Mouse (Mus musculus) liver, embryonic 15.5 days (tissue): Measurements from ENCODE around the gene Ccdc148. TPM values are rescaled to one million over a fixed set of nuclear protein-coding genes. Genes with fewer than 3 reads are reported as not detected.

Source experiments
- ATAC-seq: fragments of 200-750 bp; cut with Nextera tagmentation; 2 replicates; pipeline ENCODE4 v1.8.0; 2017; ENCODE audit warnings: moderate number of reproducible peaks, mild to moderate bottlenecking, moderate library complexity; ENCODE audit not compliant: insufficient read depth
- H3K27ac ChIP-seq: fragments of 300-500 bp; sonication (generic); replicated peaks from 2 replicates; pipeline ENCODE4 v1.5.1; 2015; ENCODE audit warnings: mild to moderate bottlenecking, inconsistent platforms
- H3K27me3 ChIP-seq: fragments of 300-500 bp; sonication (generic); 2 replicates; pipeline ENCODE4 v1.6.1; 2015; ENCODE audit warnings: mild to moderate bottlenecking, inconsistent platforms
- H3K36me3 ChIP-seq: fragments of 300-500 bp; sonication (generic); replicated peaks from 2 replicates; pipeline ENCODE4 v1.6.1; 2015; ENCODE audit warnings: moderate library complexity, mild to moderate bottlenecking, inconsistent platforms
- H3K4me1 ChIP-seq: fragments of 300-500 bp; sonication (generic); replicated peaks from 2 replicates; pipeline ENCODE4 v1.6.1; 2015; ENCODE audit warnings: inconsistent platforms
- H3K4me2 ChIP-seq: fragments of 300-500 bp; sonication (generic); 2 replicates; pipeline ENCODE4 v1.6.1; 2015; ENCODE audit warnings: moderate library complexity, mild to moderate bottlenecking, inconsistent platforms
- H3K4me3 ChIP-seq: fragments of 300-500 bp; sonication (generic); replicated peaks from 2 replicates; pipeline ENCODE4 v1.5.1; 2015; ENCODE audit warnings: mild to moderate bottlenecking, inconsistent platforms
- H3K9ac ChIP-seq: fragments of 300-500 bp; sonication (generic); 2 replicates; pipeline ENCODE4 v1.6.1; 2015; ENCODE audit warnings: moderate library complexity, mild to moderate bottlenecking, inconsistent platforms
- H3K9me3 ChIP-seq: fragments of 300-500 bp; sonication (generic); replicated peaks from 2 replicates; pipeline ENCODE4 v1.6.1; 2016; ENCODE audit warnings: inconsistent platforms
- WGBS: fragments of 180-500 bp; shearing (Covaris S2); methylation state at CpG from one replicate; pipeline ENCODE4 v1.1.7; 2015; ENCODE audit warnings: mixed read lengths; ENCODE audit not compliant: insufficient replicate concordance; 5-methylcytosine and 5-hydroxymethylcytosine counted together
- polyA plus RNA-seq: library from polyadenylated mRNA; unstranded; fragments of >200 nt; fragmentation: Nextera tagmentation; extraction: Ambion mirVana; gene quantifications from 2 replicates; pipeline ENCODE4 v1.2.1, GENCODE M21; 2015

Ccdc148 gene
- polyA plus RNA-seq, 1 experiment from 2014 or later: 0.38 TPM

- H3K4me1 ChIP-seq: no peaks in the 10 kb centered on the region
- ATAC-seq: no peak
- H3K36me3 ChIP-seq: no peaks in the 10 kb centered on the region
- WGBS: 47% methylated on average over 5 of the region's 5 CpGs
- H3K4me2 ChIP-seq: no peak overlapping the region
- H3K9me3 ChIP-seq: no peaks in the 10 kb centered on the region
- no peaks in the 10 kb centered on the region for H3K27me3 ChIP-seq
- no peak overlapping the region for H3K4me3 ChIP-seq
- H3K27ac ChIP-seq: no peak overlapping the region
- H3K9ac ChIP-seq: no peak overlapping the region
Observed at GRCm38 (mm10) chr2:58799623-58800022, 360.9 kb downstream of the Ccdc148 start.

GRCm38 (mm10) chr2:58799126-58799525 is 361.4 kb downstream of the Ccdc148 start:
- Histone ChIP-seq H3K9me3 (no peaks in the 10 kb centered on the region), H3K36me3 (no peaks in the 10 kb centered on the region), H3K27ac (no peak overlapping the region), H3K4me1 (no peaks in the 10 kb centered on the region), H3K4me2 (no peak overlapping the region), H3K9ac (no peak overlapping the region), H3K4me3 (no peak overlapping the region), H3K27me3 (no peaks in the 10 kb centered on the region)
- 60% methylated on average over 9 of the region's 9 CpGs for WGBS
- no peak for ATAC-seq

GRCm38 (mm10) chr2:58797506-58797905 is 363.0 kb downstream of the Ccdc148 start:
- no peak overlapping the region for H3K4me3 ChIP-seq
- H3K36me3 ChIP-seq: no peaks in the 10 kb centered on the region
- no peak for ATAC-seq
- H3K9me3 ChIP-seq: no peaks in the 10 kb centered on the region
- H3K4me1 ChIP-seq: no peaks in the 10 kb centered on the region
- no peak overlapping the region for H3K9ac ChIP-seq
- H3K27ac ChIP-seq: no peak overlapping the region
- 66% methylated on average over 4 of the region's 4 CpGs for whole genome bisulfite sequencing
- no peaks in the 10 kb centered on the region for H3K27me3 ChIP-seq
- H3K4me2 ChIP-seq: no peak overlapping the region

GRCm38 (mm10) chr2:58795432-58795831 is 365.1 kb downstream of the Ccdc148 start:
- no peak for ATAC-seq
- H3K36me3 ChIP-seq: no peaks in the 10 kb centered on the region
- no peaks in the 10 kb centered on the region for H3K27me3 ChIP-seq
- H3K9ac ChIP-seq: no peak overlapping the region
- H3K4me3 ChIP-seq: no peak overlapping the region
- no peak overlapping the region for H3K27ac ChIP-seq
- WGBS: 66% methylated on average over 5 of the region's 5 CpGs
- no peak overlapping the region for H3K4me2 ChIP-seq
- H3K9me3 ChIP-seq: no peaks in the 10 kb centered on the region
- no peaks in the 10 kb centered on the region for H3K4me1 ChIP-seq

- H3K4me3 ChIP-seq: no peak overlapping the region
- no peaks in the 10 kb centered on the region for H3K27me3 ChIP-seq
- H3K4me2 ChIP-seq: no peak overlapping the region
- ATAC-seq: no peak; the same call in 1 of the 2 replicates
- H3K9ac ChIP-seq: no peak overlapping the region
- no peaks in the 10 kb centered on the region for H3K36me3 ChIP-seq
- H3K9me3 ChIP-seq: no peaks in the 10 kb centered on the region
- no peak overlapping the region for H3K27ac ChIP-seq
- no peaks in the 10 kb centered on the region for H3K4me1 ChIP-seq
- WGBS: 68% methylated on average over 15 of the region's 15 CpGs
Observed at GRCm38 (mm10) chr2:58794489-58794888, 366.0 kb downstream of the Ccdc148 start.

- H3K36me3 ChIP-seq: no peaks in the 10 kb centered on the region
- no peak overlapping the region for H3K4me3 ChIP-seq
- no peaks in the 10 kb centered on the region for H3K9me3 ChIP-seq
- no peak overlapping the region for H3K9ac ChIP-seq
- no peak overlapping the region for H3K27ac ChIP-seq
- WGBS: 67% methylated on average over 4 of the region's 4 CpGs
- no peaks in the 10 kb centered on the region for H3K4me1 ChIP-seq
- H3K4me2 ChIP-seq: no peak overlapping the region
- no peak for ATAC-seq
- no peaks in the 10 kb centered on the region for H3K27me3 ChIP-seq
Observed at GRCm38 (mm10) chr2:58790361-58790760, 370.1 kb downstream of the Ccdc148 start.

GRCm38 (mm10) chr2:58789934-58790333 is 370.5 kb downstream of the Ccdc148 start:
- H3K4me3 ChIP-seq: no peak overlapping the region
- H3K36me3 ChIP-seq: no peaks in the 10 kb centered on the region
- no peaks in the 10 kb centered on the region for H3K27me3 ChIP-seq
- no peaks in the 10 kb centered on the region for H3K9me3 ChIP-seq
- no peak overlapping the region for H3K9ac ChIP-seq
- no peaks in the 10 kb centered on the region for H3K4me1 ChIP-seq
- no peak overlapping the region for H3K4me2 ChIP-seq
- no peak overlapping the region for H3K27ac ChIP-seq
- ATAC-seq: no peak
- 62% methylated on average over 7 of the region's 7 CpGs for WGBS

- Histone ChIP-seq H3K36me3 (no peaks in the 10 kb centered on the region), H3K4me2 (no peak overlapping the region), H3K9ac (no peak overlapping the region), H3K4me3 (no peak overlapping the region), H3K27me3 (no peaks in the 10 kb centered on the region), H3K4me1 (no peaks in the 10 kb centered on the region), H3K27ac (no peak overlapping the region), H3K9me3 (no peaks in the 10 kb centered on the region)
- no peak for ATAC-seq
- WGBS: 52% methylated on average over 7 of the region's 7 CpGs
Observed at GRCm38 (mm10) chr2:58787360-58787759, 373.1 kb downstream of the Ccdc148 start.

- WGBS: 60% methylated on average over 8 of the region's 8 CpGs
- Histone ChIP-seq H3K9me3 (no peaks in the 10 kb centered on the region), H3K36me3 (no peaks in the 10 kb centered on the region), H3K27me3 (no peaks in the 10 kb centered on the region), H3K27ac (no peak overlapping the region), H3K4me3 (no peak overlapping the region), H3K9ac (no peak overlapping the region), H3K4me2 (no peak overlapping the region), H3K4me1 (no peaks in the 10 kb centered on the region)
- no peak for ATAC-seq
Observed at GRCm38 (mm10) chr2:58786681-58787080, 373.8 kb downstream of the Ccdc148 start.

GRCm38 (mm10) chr2:58786177-58786576 is 374.3 kb downstream of the Ccdc148 start:
- Histone ChIP-seq H3K9ac (no peak overlapping the region), H3K36me3 (no peaks in the 10 kb centered on the region), H3K4me1 (no peaks in the 10 kb centered on the region), H3K27me3 (no peaks in the 10 kb centered on the region), H3K27ac (no peak overlapping the region), H3K9me3 (no peaks in the 10 kb centered on the region), H3K4me3 (no peak overlapping the region), H3K4me2 (no peak overlapping the region)
- ATAC-seq: no peak
- WGBS: 63% methylated on average over 3 of the region's 3 CpGs

GRCm38 (mm10) chr2:58783526-58783925 is 377.0 kb downstream of the Ccdc148 start:
- H3K4me2 ChIP-seq: no peak overlapping the region
- no peak overlapping the region for H3K27ac ChIP-seq
- no peak overlapping the region for H3K9ac ChIP-seq
- no peak overlapping the region for H3K4me3 ChIP-seq
- no peak for ATAC-seq
- H3K9me3 ChIP-seq: no peaks in the 10 kb centered on the region
- no peaks in the 10 kb centered on the region for H3K4me1 ChIP-seq
- WGBS: 64% methylated on average over 1 of the region's 1 CpGs
- H3K27me3 ChIP-seq: no peaks in the 10 kb centered on the region
- H3K36me3 ChIP-seq: no peaks in the 10 kb centered on the region

GRCm38 (mm10) chr2:58778986-58779495 is 381.4 kb downstream of the Ccdc148 start:
- WGBS: 52% methylated on average over 3 of the region's 3 CpGs

More at GRCm38 (mm10) chr2:58778986-58779495, 381.4 kb downstream of the Ccdc148 start:
- Histone ChIP-seq H3K4me1 (no peaks in the 10 kb centered on the region), H3K27ac (no peak overlapping the region), H3K4me3 (no peak overlapping the region), H3K9ac (no peak overlapping the region), H3K27me3 (no peaks in the 10 kb centered on the region), H3K4me2 (no peak overlapping the region), H3K36me3 (no peaks in the 10 kb centered on the region), H3K9me3 (no peaks in the 10 kb centered on the region)
- ATAC-seq: no peak
